Mouse (Mus musculus) thymus, postnatal 0 days (tissue): ENCODE data around the gene Gm4779. TPM values are rescaled to one million over a fixed set of nuclear protein-coding genes. Genes with fewer than 3 reads are reported as not detected.
"Not testable (repeated sequence)": the region's sequence is repeated elsewhere in the genome, so short reads cannot be mapped to it uniquely, and the experiment has no call there.

Experiments used
- DNase-seq: peaks from one replicate; pipeline ENCODE4 v3.0.0-alpha.2; 2015; ENCODE audit warnings: low spot score
- polyA plus RNA-seq: library from polyadenylated mRNA; unstranded; fragments of >200 nt; fragmentation: Nextera tagmentation; extraction: Ambion mirVana; gene quantifications from 2 replicates; pipeline ENCODE4 v1.2.1, GENCODE M21; 2015

The Gm4779 gene
- 0.38 and 1.2 TPM in 2 replicates for polyA plus RNA-seq

- DNase-seq = no peak
Measured at GRCm38 (mm10) chrX:101794342-101794741, at the start of gene Gm4779, which contains the start of gene 8030474K03Rik. TSS of gene Gm4779 (minus strand) at chrX:101794423. TSS of gene 8030474K03Rik (plus strand) at chrX:101794656.

GRCm38 (mm10) chrX:101819980-101820379 is 25.8 kb upstream of the Gm4779 start:
- DNase-seq = not testable (repeated sequence)

GRCm38 (mm10) chrX:101819163-101819562 is 24.9 kb upstream of the Gm4779 start:
- peak; percentile 14 for DNase-seq

GRCm38 (mm10) chrX:101811750-101812149 is 17.5 kb upstream of the Gm4779 start:
- no peak for DNase-seq

GRCm38 (mm10) chrX:101805512-101805911 is 11.3 kb upstream of the Gm4779 start:
- DNase-seq = peak; percentile 24

GRCm38 (mm10) chrX:101791551-101791950 is 2.7 kb downstream of the Gm4779 start:
- peak; percentile 50 for DNase-seq

- DNase-seq = peak; percentile 66
Measured at GRCm38 (mm10) chrX:101772035-101772434, 22.2 kb downstream of the Gm4779 start.

GRCm38 (mm10) chrX:101770307-101770706 is 23.9 kb downstream of the Gm4779 start:
- DNase-seq = no peak

GRCm38 (mm10) chrX:101769478-101769877 is 24.7 kb downstream of the Gm4779 start:
- no peak for DNase-seq

GRCm38 (mm10) chrX:101767280-101767679 is 26.9 kb downstream of the Gm4779 start:
- peak; percentile 52 for DNase-seq

GRCm38 (mm10) chrX:101765111-101765510 is 29.1 kb downstream of the Gm4779 start:
- DNase-seq = no peak

- no peak for DNase-seq
Measured at GRCm38 (mm10) chrX:101764621-101765020, 29.6 kb downstream of the Gm4779 start.

- DNase-seq = no peak
Measured at GRCm38 (mm10) chrX:101754478-101754877, 39.7 kb downstream of the Gm4779 start.

- DNase-seq = no peak
Measured at GRCm38 (mm10) chrX:101750144-101750543, 44.1 kb downstream of the Gm4779 start.

- no peak for DNase-seq
Measured at GRCm38 (mm10) chrX:101741064-101741433, 53.2 kb downstream of the Gm4779 start.

- DNase-seq = no peak
Measured at GRCm38 (mm10) chrX:101740335-101741063, 53.7 kb downstream of the Gm4779 start.

Other genes starting within 250 kb of the Gm4779 start
- gene Ogt, start 154.4 kb downstream of the Gm4779 start, polyA plus RNA-seq = 127 and 142 TPM in 2 replicates
- 2.5 and 2.9 TPM in 2 replicates for gene Cxcr3, start 60.2 kb downstream of the Gm4779 start, polyA plus RNA-seq
- gene 8030474K03Rik, start 233 bp upstream of the Gm4779 start, polyA plus RNA-seq = 0.82 and 1.5 TPM in 2 replicates
- gene Nhsl2, start 55.0 kb upstream of the Gm4779 start, polyA plus RNA-seq = 0.59 and 0.62 TPM in 2 replicates